Mouse (Mus musculus) heart, embryonic 10.5 days (tissue): Measurements from ENCODE around the gene Ccdc9b. TPM values are rescaled to one million over a fixed set of nuclear protein-coding genes. Genes with fewer than 3 reads are reported as not detected.
A peak's percentile ranks its signal among the peaks of the same experiment; 100 is the strongest.

Source experiments
- DNase-seq: peaks from one replicate; pipeline ENCODE4 v3.0.0-alpha.2; 2017; ENCODE audit warnings: low spot score
- H3K27ac ChIP-seq: fragments of 300-500 bp; sonication (generic); 2 replicates; pipeline ENCODE4 v1.5.1; 2016; ENCODE audit warnings: mild to moderate bottlenecking
- H3K27me3 ChIP-seq: fragments of 300-500 bp; sonication (generic); 2 replicates; pipeline ENCODE4 v1.6.1; 2016; ENCODE audit warnings: mild to moderate bottlenecking; ENCODE audit not compliant: poor library complexity, insufficient read depth, severe bottlenecking
- H3K36me3 ChIP-seq: fragments of 300-500 bp; sonication (generic); 2 replicates; pipeline ENCODE4 v1.6.1; 2016; ENCODE audit warnings: mild to moderate bottlenecking, moderate library complexity
- H3K4me1 ChIP-seq: fragments of 300-500 bp; sonication (generic); 2 replicates; pipeline ENCODE4 v1.6.1; 2016; ENCODE audit warnings: mild to moderate bottlenecking
- H3K4me3 ChIP-seq: fragments of 300-500 bp; sonication (generic); 2 replicates; pipeline ENCODE4 v1.5.1; 2016; ENCODE audit warnings: mild to moderate bottlenecking, moderate library complexity
- H3K9me3 ChIP-seq: fragments of 300-500 bp; sonication (generic); 2 replicates; pipeline ENCODE4 v1.6.1; 2016; ENCODE audit warnings: mild to moderate bottlenecking, moderate library complexity
- WGBS: fragments of 180-500 bp; shearing (Covaris S2); methylation state at CpG from one replicate; pipeline ENCODE4 v1.1.7; 2016; 5-methylcytosine and 5-hydroxymethylcytosine counted together
- polyA plus RNA-seq: library from polyadenylated mRNA; unstranded; fragments of >200 nt; fragmentation: Nextera tagmentation; extraction: Ambion mirVana; gene quantifications from 2 replicates; pipeline ENCODE4 v1.2.1, GENCODE M21; 2016

The Ccdc9b gene
- polyA plus RNA-seq, 1 experiment from 2014 or later, result 0.94 TPM

GRCm38 (mm10) chr2:118733341-118733740, 29.1 kb downstream of the Ccdc9b start:
- WGBS, result 53% methylated on average over 5 of the region's 5 CpGs
- Histone ChIP-seq H3K27ac (no peak overlapping the region), H3K36me3 (no peaks in the 10 kb centered on the region), H3K4me3 (no peak overlapping the region), H3K9me3 (no peaks in the 10 kb centered on the region), H3K4me1 (peaks cover 24% of the 10 kb centered on the region), H3K27me3 (peaks cover 56% of the 10 kb centered on the region)
- DNase-seq, result no peak

- WGBS, result 72% methylated on average over 5 of the region's 5 CpGs
- H3K27me3 ChIP-seq, result peaks cover 67% of the 10 kb centered on the region
These were observed 30.5 kb downstream of the Ccdc9b start for GRCm38 (mm10) chr2:118731981-118732380.

GRCm38 (mm10) chr2:118730622-118730915, 31.9 kb downstream of the Ccdc9b start:
- H3K27ac ChIP-seq, result no peak overlapping the region
- H3K27me3 ChIP-seq, result peaks cover 80% of the 10 kb centered on the region
- WGBS, result 2% methylated on average over 3 of the region's 3 CpGs
- H3K9me3 ChIP-seq, result no peaks in the 10 kb centered on the region
- peaks cover 36% of the 10 kb centered on the region for H3K4me1 ChIP-seq
- no peaks in the 10 kb centered on the region for H3K36me3 ChIP-seq
- H3K4me3 ChIP-seq, result no peak overlapping the region
- peak; percentile 88 for DNase-seq

More at GRCm38 (mm10) chr2:118731981-118732380, 30.5 kb downstream of the Ccdc9b start:
- H3K27ac ChIP-seq, result no peak overlapping the region
- H3K4me3 ChIP-seq, result no peak overlapping the region
- peaks cover 36% of the 10 kb centered on the region for H3K4me1 ChIP-seq
- H3K36me3 ChIP-seq, result no peaks in the 10 kb centered on the region
- H3K9me3 ChIP-seq, result no peaks in the 10 kb centered on the region
- DNase-seq, result no peak

GRCm38 (mm10) chr2:118729816-118730621, 32.4 kb downstream of the Ccdc9b start:
- Histone ChIP-seq H3K36me3 (no peaks in the 10 kb centered on the region), H3K9me3 (no peaks in the 10 kb centered on the region), H3K27me3 (peaks cover 84% of the 10 kb centered on the region), H3K4me3 (no peak overlapping the region), H3K4me1 (peaks cover 36% of the 10 kb centered on the region), H3K27ac (no peak overlapping the region)
- no peak for DNase-seq
- WGBS, result 33% methylated on average over 8 of the region's 8 CpGs

- no peak for DNase-seq
- Histone ChIP-seq H3K4me1 (peaks cover 37% of the 10 kb centered on the region), H3K36me3 (no peaks in the 10 kb centered on the region), H3K4me3 (no peak overlapping the region), H3K27me3 (peaks cover 89% of the 10 kb centered on the region), H3K27ac (peak overlapping the region; percentile 70; the same call in 1 of the 2 replicates), H3K9me3 (no peaks in the 10 kb centered on the region)
- 24% methylated on average over 4 of the region's 4 CpGs for WGBS
These were observed 33.3 kb downstream of the Ccdc9b start for GRCm38 (mm10) chr2:118729194-118729593.

GRCm38 (mm10) chr2:118728337-118728736, 34.1 kb downstream of the Ccdc9b start, which contains the start of gene Plcb2:
Plcb2 (minus strand) TSS chr2:118728438.
- peak within 1 kb of the TSS; percentile 30; the same call in 1 of the 2 replicates for H3K4me3 ChIP-seq
- WGBS, result 12% methylated on average over 7 of the region's 7 CpGs

GRCm38 (mm10) chr2:118727911-118728310, 34.5 kb downstream of the Ccdc9b start:
- Histone ChIP-seq H3K4me1 (peaks cover 50% of the 10 kb centered on the region), H3K27ac (peak overlapping the region; percentile 70), H3K9me3 (no peaks in the 10 kb centered on the region), H3K4me3 (no peak overlapping the region), H3K36me3 (no peaks in the 10 kb centered on the region), H3K27me3 (peaks cover 87% of the 10 kb centered on the region)
- 14% methylated on average over 9 of the region's 9 CpGs for WGBS
- DNase-seq, result no peak

More at GRCm38 (mm10) chr2:118728337-118728736, 34.1 kb downstream of the Ccdc9b start, which contains the start of gene Plcb2:
- Histone ChIP-seq H3K4me1 (peaks cover 45% of the 10 kb centered on the region), H3K27ac (peak within 1 kb of the TSS; percentile 70), H3K36me3 (no peaks in the 10 kb centered on the region), H3K9me3 (no peaks in the 10 kb centered on the region), H3K27me3 (peaks cover 87% of the 10 kb centered on the region)
- DNase-seq, result no peak

- DNase-seq, result no peak
- no peak overlapping the region for H3K4me3 ChIP-seq
- H3K9me3 ChIP-seq, result no peaks in the 10 kb centered on the region
- H3K27ac ChIP-seq, result no peak overlapping the region
- peaks cover 81% of the 10 kb centered on the region for H3K27me3 ChIP-seq
- WGBS, result 86% methylated on average over 2 of the region's 2 CpGs
- H3K36me3 ChIP-seq, result no peaks in the 10 kb centered on the region
- peaks cover 53% of the 10 kb centered on the region for H3K4me1 ChIP-seq
These were observed 35.6 kb downstream of the Ccdc9b start for GRCm38 (mm10) chr2:118726873-118727272.

- no peak for DNase-seq
- 86% methylated on average over 4 of the region's 4 CpGs for WGBS
- peaks cover 71% of the 10 kb centered on the region for H3K27me3 ChIP-seq
These were observed 37.0 kb downstream of the Ccdc9b start for GRCm38 (mm10) chr2:118725511-118725910.

GRCm38 (mm10) chr2:118723693-118724486, 38.6 kb downstream of the Ccdc9b start:
- 62% methylated on average over 15 of the region's 15 CpGs for WGBS
- no peaks in the 10 kb centered on the region for H3K36me3 ChIP-seq
- H3K4me3 ChIP-seq, result no peak overlapping the region
- H3K9me3 ChIP-seq, result no peaks in the 10 kb centered on the region
- DNase-seq, result no peak
- no peak overlapping the region for H3K27ac ChIP-seq
- H3K4me1 ChIP-seq, result peaks cover 34% of the 10 kb centered on the region
- H3K27me3 ChIP-seq, result peaks cover 71% of the 10 kb centered on the region

More at GRCm38 (mm10) chr2:118725511-118725910, 37.0 kb downstream of the Ccdc9b start:
- Histone ChIP-seq H3K9me3 (no peaks in the 10 kb centered on the region), H3K4me1 (peaks cover 51% of the 10 kb centered on the region), H3K27ac (no peak overlapping the region), H3K36me3 (no peaks in the 10 kb centered on the region), H3K4me3 (no peak overlapping the region)

GRCm38 (mm10) chr2:118716677-118717076, 45.8 kb downstream of the Ccdc9b start:
- no peak overlapping the region for H3K4me3 ChIP-seq
- H3K27me3 ChIP-seq, result peaks cover 62% of the 10 kb centered on the region
- no peaks in the 10 kb centered on the region for H3K36me3 ChIP-seq
- H3K4me1 ChIP-seq, result peaks cover 56% of the 10 kb centered on the region
- 39% methylated on average over 5 of the region's 5 CpGs for WGBS
- peak; percentile 90 for DNase-seq
- peak overlapping the region; percentile 87 for H3K27ac ChIP-seq
- H3K9me3 ChIP-seq, result no peaks in the 10 kb centered on the region

GRCm38 (mm10) chr2:118714230-118714629, 48.2 kb downstream of the Ccdc9b start:
- Histone ChIP-seq H3K36me3 (no peaks in the 10 kb centered on the region), H3K4me1 (peaks cover 81% of the 10 kb centered on the region), H3K9me3 (no peaks in the 10 kb centered on the region), H3K4me3 (no peak overlapping the region), H3K27ac (0 out of 2 replicates have a peak overlapping the region, but pooled peaks have one; percentile 0), H3K27me3 (peaks cover 73% of the 10 kb centered on the region)
- WGBS, result 55% methylated on average over 4 of the region's 4 CpGs
- no peak for DNase-seq

GRCm38 (mm10) chr2:118713631-118714030, 48.8 kb downstream of the Ccdc9b start:
- DNase-seq, result no peak
- Histone ChIP-seq H3K9me3 (no peaks in the 10 kb centered on the region), H3K4me3 (no peak overlapping the region), H3K4me1 (peaks cover 80% of the 10 kb centered on the region), H3K27me3 (peaks cover 73% of the 10 kb centered on the region), H3K27ac (no peak overlapping the region), H3K36me3 (no peaks in the 10 kb centered on the region)
- 85% methylated on average over 6 of the region's 6 CpGs for WGBS
